ENCODE assay signal across 19 mouse cellular contexts in genomic region chr6:118621406-118621805, GRCm38 (mm10). TPM values are rescaled to one million over a fixed set of nuclear protein-coding genes. Genes with fewer than 3 reads are reported as not detected.
DNase-seq lines count a peak whose midpoint lies in the region; ATAC-seq and TF ChIP-seq lines count a peak whose summit lies in the region.
"Had no signal": no experiment of that assay in that cellular context is flagged by ENCODE, and none has a peak within 500 bp of the region (broad histone marks: within the 10 kb centered on the region; RNA-seq: fewer than 3 reads in every experiment).

No protein-coding gene starts in this region.

- H3K9ac ChIP-seq in heart, embryonic 13.5 days, result no peak overlapping the region
- H3K9ac ChIP-seq: embryonic facial prominence, embryonic 12.5 days; forebrain, embryonic 13.5 days; forebrain, embryonic 15.5 days; forebrain, postnatal 0 days had no signal

- H3K9me3 ChIP-seq in heart, embryonic 13.5 days, result no peaks in the 10 kb centered on the region
- H3K9me3 ChIP-seq in megakaryocyte, embryonic 14.5 days, result peaks cover 6% of the 10 kb centered on the region; the same call in 1 of the 2 replicates
- H3K9me3 ChIP-seq: embryonic facial prominence, embryonic 10.5 days; embryonic facial prominence, embryonic 12.5 days; forebrain, embryonic 13.5 days; forebrain, embryonic 15.5 days had no signal

- no peak overlapping the region for H3K27ac ChIP-seq in heart, embryonic 13.5 days (replicated peaks)
- H3K27ac ChIP-seq: embryonic facial prominence, embryonic 10.5 days; embryonic facial prominence, embryonic 12.5 days; forebrain, embryonic 13.5 days; forebrain, embryonic 15.5 days had no signal

- no peak overlapping the region for H3K4me3 ChIP-seq in heart, embryonic 13.5 days
- H3K4me3 ChIP-seq in megakaryocyte, embryonic 14.5 days (replicated peaks), result peak overlapping the region; percentile 84
- no peak overlapping the region for H3K4me3 ChIP-seq in myocyte
- H3K4me3 ChIP-seq: embryonic facial prominence, embryonic 10.5 days; embryonic facial prominence, embryonic 12.5 days; forebrain, embryonic 13.5 days; forebrain, embryonic 15.5 days had no signal

- no peaks in the 10 kb centered on the region for H3K79me2 ChIP-seq in myocyte (ENCODE audit: control insufficient read depth, insufficient read depth)

- H3K4me2 ChIP-seq in heart, embryonic 13.5 days, result peak overlapping the region; percentile 21; the same call in 1 of the 2 replicates
- peak overlapping the region; percentile 24 for H3K4me2 ChIP-seq in myocyte (ENCODE audit: low read depth)
- H3K4me2 ChIP-seq: embryonic facial prominence, embryonic 12.5 days; forebrain, embryonic 13.5 days; forebrain, embryonic 15.5 days had no signal

- DNase-seq in heart, adult 9 months (ENCODE audit: low spot score in 2 of 2), result no peak
- peak; percentile 72 for DNase-seq in 3T3-L1 (ENCODE audit: low read depth, low spot score)
- no peak for DNase-seq in left cerebral cortex, postnatal 36 days (ENCODE audit: low spot score in 2 of 2)
- DNase-seq in gastrocnemius, postnatal 36 days, result no peak
- DNase-seq: adrenal gland, postnatal 25 days; cerebellum, adult 11-12 months; cerebellum, adult 9-10 months; cerebellum, postnatal 10 days had no signal

- intact Hi-C loops in left cerebral cortex, postnatal 36 days (cut with DNase I), result no loop called here
- intact Hi-C loops in gastrocnemius, postnatal 36 days (cut with DNase I), result no loop called here

- no peak for ATAC-seq in heart, embryonic 13.5 days (ENCODE audit: extremely low read depth, insufficient number of reproducible peaks, low FRiP score, low TSS enrichment)
- no peak for ATAC-seq in megakaryocyte, adult 5-6 weeks (ENCODE audit: poor library complexity, severe bottlenecking)
- ATAC-seq: activated CD4-positive, CD25-positive, alpha-beta regulatory T cell, adult 4 months; forebrain, embryonic 13.5 days; Patski had no signal

- H3K4me1 ChIP-seq in heart, embryonic 13.5 days, result no peaks in the 10 kb centered on the region
- H3K4me1 ChIP-seq in megakaryocyte, embryonic 14.5 days, result peaks cover 14% of the 10 kb centered on the region
- H3K4me1 ChIP-seq: embryonic facial prominence, embryonic 10.5 days; embryonic facial prominence, embryonic 12.5 days; forebrain, embryonic 13.5 days had no signal

- no peak overlapping the region for H3ac ChIP-seq in myocyte (ENCODE audit: control insufficient read depth, insufficient read length)

- H3K27me3 ChIP-seq in heart, embryonic 13.5 days (replicated peaks), result no peaks in the 10 kb centered on the region
- H3K27me3 ChIP-seq in megakaryocyte, embryonic 14.5 days (replicated peaks), result peaks cover 22% of the 10 kb centered on the region
- peaks cover 4% of the 10 kb centered on the region for H3K27me3 ChIP-seq in myocyte (ENCODE audit: control insufficient read depth, insufficient read depth, insufficient read length)
- H3K27me3 ChIP-seq: embryonic facial prominence, embryonic 12.5 days; forebrain, embryonic 13.5 days; forebrain, embryonic 15.5 days; Patski had no signal

- WGBS in heart, embryonic 13.5 days, result 79% methylated on average over 3 of the region's 3 CpGs

- TF ChIP-seq POLR2A in myocyte (IDR thresholded peaks at IDR 0.05; ENCODE audit: insufficient read length, low read depth), result no peak

- peaks cover 62% of the 10 kb centered on the region for H3K36me3 ChIP-seq in heart, embryonic 13.5 days
- no peaks in the 10 kb centered on the region for H3K36me3 ChIP-seq in megakaryocyte, embryonic 14.5 days (replicated peaks; ENCODE audit: low read length)
- H3K36me3 ChIP-seq in myocyte (ENCODE audit: control insufficient read depth, insufficient read depth), result no peaks in the 10 kb centered on the region
- H3K36me3 ChIP-seq: embryonic facial prominence, embryonic 10.5 days had no signal

TF ChIP-seq in myocyte, 11 proteins besides CTCF, POLR2A, EP300 and RAD21:
- no peak for TF ChIP-seq MAX (IDR thresholded peaks at IDR 0.05; ENCODE audit: low read depth)
- no peak for TF ChIP-seq CEBPB (IDR thresholded peaks at IDR 0.05; ENCODE audit: insufficient read depth, poor library complexity, severe bottlenecking)

RNA-seq across cellular contexts. Expression of gene Ankrd26, which starts 59.4 kb away (rescaled TPM):
- 8.0 and 10.0 TPM in 2 replicates for polyA plus RNA-seq in heart, embryonic 13.5 days (2015; fragmentation: Nextera tagmentation; extraction: Ambion mirVana)
- 0.12 and 0.30 TPM in 2 replicates for polyA plus RNA-seq in megakaryocyte, embryonic 14.5 days (2012; ENCODE audit: insufficient read depth, low replicate concordance)
- total RNA-seq in megakaryocyte, adult 5-6 weeks (2015), result 1.8 and 2.7 TPM in 2 replicates
- total RNA-seq in megakaryocyte, adult 5-6 weeks (2017), result 4.1 and 9.7 TPM in 2 replicates
- polyA plus RNA-seq in myocyte (2012; fragmentation: generic; extraction: Trizol), result 0.73 TPM
- total RNA-seq in left cerebral cortex, postnatal 36 days (2021), result 10 to 100 TPM in 1 of 2 experiments, 1 to 10 TPM in 1; 9.0 to 11.5 TPM
- total RNA-seq in gastrocnemius, postnatal 36 days (2021), result 1 to 10 TPM; 1.7 to 1.9 TPM
